Mouse (Mus musculus) cerebellum, adult 2 months (tissue): ENCODE measurements around the gene Tifa.

Experiments used
- CTCF ChIP-seq: fragments of 200-500 bp; IDR thresholded peaks from 2 replicates; pipeline ENCODE4 v1.5.1; 2011; ENCODE audit warnings: low read depth, mild to moderate bottlenecking, control low read depth, low read length, moderate library complexity, borderline replicate concordance; ENCODE audit not compliant: insufficient read depth
- POLR2A ChIP-seq: fragments of 200-500 bp; IDR thresholded peaks from 2 replicates; pipeline ENCODE4 v1.6.1; 2011; ENCODE audit warnings: low read length, control low read depth, borderline replicate concordance; ENCODE audit not compliant: insufficient read depth

DNA sequence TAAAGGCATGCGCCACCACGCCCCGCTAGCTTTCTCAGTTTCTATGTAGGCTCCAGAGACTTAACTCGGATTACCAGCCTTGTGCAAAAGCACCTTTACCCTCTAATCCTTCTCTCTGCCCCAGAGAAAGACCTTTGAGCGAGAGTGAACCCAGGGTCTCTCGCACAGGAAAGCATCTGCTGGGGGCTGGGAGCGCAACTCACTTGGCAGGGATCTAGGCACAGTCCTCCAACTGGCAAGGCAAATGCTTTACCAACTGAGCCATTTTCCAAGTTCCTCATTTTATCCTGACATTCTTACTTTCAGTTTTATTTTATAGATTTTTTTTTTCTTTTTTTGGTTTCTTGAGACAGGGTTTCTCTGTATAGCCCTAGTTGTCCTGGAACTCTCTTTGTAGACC is 3.4 kb downstream of the Tifa start:
- no peak for TF ChIP-seq CTCF
- TF ChIP-seq POLR2A: no peak
